Mouse (Mus musculus): ENCODE measurements around the gene Bbx.

Gene Bbx

GRCm38 (mm10) chr16:50398564-50398963 lies 33.6 kb downstream of the Bbx start:
- DNase-seq (ENCODE audit: low spot score) = no peak

- DNase-seq (ENCODE audit: low spot score) = no peak
These were observed 36.1 kb downstream of the Bbx start for GRCm38 (mm10) chr16:50395928-50396612.

GRCm38 (mm10) chr16:50388499-50388898 lies 43.7 kb downstream of the Bbx start:
- DNase-seq (ENCODE audit: low spot score) = no peak

- DNase-seq (ENCODE audit: low spot score) = no peak
These were observed 48.6 kb downstream of the Bbx start for GRCm38 (mm10) chr16:50383541-50383940.

GRCm38 (mm10) chr16:50381351-50381746 lies 50.8 kb downstream of the Bbx start:
- DNase-seq (ENCODE audit: low spot score) = peak; percentile 13

- DNase-seq (ENCODE audit: low spot score) = peak; percentile 78
These were observed 51.4 kb downstream of the Bbx start for GRCm38 (mm10) chr16:50380682-50381350.

GRCm38 (mm10) chr16:50380232-50380631 lies 52.0 kb downstream of the Bbx start:
- DNase-seq (ENCODE audit: low spot score) = peak; percentile 72

- peak; percentile 33 for DNase-seq (ENCODE audit: low spot score)
These were observed 57.6 kb downstream of the Bbx start for GRCm38 (mm10) chr16:50374611-50375010.

GRCm38 (mm10) chr16:50373685-50374084 lies 58.5 kb downstream of the Bbx start:
- no peak for DNase-seq (ENCODE audit: low spot score)

- DNase-seq (ENCODE audit: low spot score) = no peak
These were observed 59.6 kb downstream of the Bbx start for GRCm38 (mm10) chr16:50372543-50372942.

- peak; percentile 53 for DNase-seq (ENCODE audit: low spot score)
These were observed 60.7 kb downstream of the Bbx start for GRCm38 (mm10) chr16:50371460-50371859.

- no peak for DNase-seq (ENCODE audit: low spot score)
These were observed 61.8 kb downstream of the Bbx start for GRCm38 (mm10) chr16:50370423-50370822.

- DNase-seq (ENCODE audit: low spot score) = no peak
These were observed 65.6 kb downstream of the Bbx start for GRCm38 (mm10) chr16:50366556-50366955.

- DNase-seq (ENCODE audit: low spot score) = peak; percentile 73
These were observed 67.8 kb downstream of the Bbx start for GRCm38 (mm10) chr16:50364189-50365059.

GRCm38 (mm10) chr16:50363443-50364188 lies 68.6 kb downstream of the Bbx start:
- DNase-seq (ENCODE audit: low spot score) = no peak

- no peak for DNase-seq (ENCODE audit: low spot score)
These were observed 71.6 kb downstream of the Bbx start for GRCm38 (mm10) chr16:50360631-50361030.

- DNase-seq (ENCODE audit: low spot score) = no peak
These were observed 102.5 kb downstream of the Bbx start for GRCm38 (mm10) chr16:50329684-50330083.

GRCm38 (mm10) chr16:50324746-50325145 lies 107.4 kb downstream of the Bbx start:
- no peak for DNase-seq (ENCODE audit: low spot score)

GRCm38 (mm10) chr16:50324292-50324691 lies 107.9 kb downstream of the Bbx start:
- peak; percentile 27 for DNase-seq (ENCODE audit: low spot score)

GRCm38 (mm10) chr16:50321368-50321767 lies 110.8 kb downstream of the Bbx start:
- DNase-seq (ENCODE audit: low spot score) = no peak

- DNase-seq (ENCODE audit: low spot score) = no peak
These were observed 113.9 kb downstream of the Bbx start for GRCm38 (mm10) chr16:50318255-50318654.

Measured in embryo, embryonic 10 days (tissue).